Mouse (Mus musculus): ENCODE measurements around the gene Tsku.

The Tsku gene

GRCm38 (mm10) chr7:98328311-98328710 lies 32.8 kb downstream of the Tsku start:
- DNase-seq (ENCODE audit: extremely low spot score), result no peak

GRCm38 (mm10) chr7:98326051-98326450 lies 35.1 kb downstream of the Tsku start:
- no peak for DNase-seq (ENCODE audit: extremely low spot score)

GRCm38 (mm10) chr7:98324228-98324627 lies 36.9 kb downstream of the Tsku start:
- no peak for DNase-seq (ENCODE audit: extremely low spot score)

GRCm38 (mm10) chr7:98323288-98324019 lies 37.7 kb downstream of the Tsku start:
- no peak for DNase-seq (ENCODE audit: extremely low spot score)

GRCm38 (mm10) chr7:98322415-98322814 lies 38.7 kb downstream of the Tsku start:
- DNase-seq (ENCODE audit: extremely low spot score), result no peak

GRCm38 (mm10) chr7:98321083-98321482 lies 40.0 kb downstream of the Tsku start, which contains the start of gene Acer3:
Gene Acer3 (minus strand): TSS chr7:98321208.
- no peak for DNase-seq (ENCODE audit: extremely low spot score)

- DNase-seq (ENCODE audit: extremely low spot score), result no peak
Measured at GRCm38 (mm10) chr7:98320006-98320556, 41.0 kb downstream of the Tsku start.

GRCm38 (mm10) chr7:98316568-98316967 lies 44.6 kb downstream of the Tsku start:
- DNase-seq (ENCODE audit: extremely low spot score), result no peak

GRCm38 (mm10) chr7:98315087-98315486 lies 46.0 kb downstream of the Tsku start:
- no peak for DNase-seq (ENCODE audit: extremely low spot score)

GRCm38 (mm10) chr7:98312185-98312920 lies 48.8 kb downstream of the Tsku start:
- DNase-seq (ENCODE audit: extremely low spot score), result no peak

- no peak for DNase-seq (ENCODE audit: extremely low spot score)
Measured at GRCm38 (mm10) chr7:98310266-98310665, 50.9 kb downstream of the Tsku start.

GRCm38 (mm10) chr7:98309219-98310030 lies 51.7 kb downstream of the Tsku start:
- peak; percentile 96 for DNase-seq (ENCODE audit: extremely low spot score)

GRCm38 (mm10) chr7:98308607-98309218 lies 52.4 kb downstream of the Tsku start:
- peak; percentile 12 for DNase-seq (ENCODE audit: extremely low spot score)

GRCm38 (mm10) chr7:98307921-98308606 lies 53.1 kb downstream of the Tsku start:
- no peak for DNase-seq (ENCODE audit: extremely low spot score)

GRCm38 (mm10) chr7:98307411-98307810 lies 53.7 kb downstream of the Tsku start:
- no peak for DNase-seq (ENCODE audit: extremely low spot score)

All from embryo, embryonic 9.5 days (tissue).